10 mouse cellular contexts compared by ENCODE assay signal in the genomic region with DNA sequence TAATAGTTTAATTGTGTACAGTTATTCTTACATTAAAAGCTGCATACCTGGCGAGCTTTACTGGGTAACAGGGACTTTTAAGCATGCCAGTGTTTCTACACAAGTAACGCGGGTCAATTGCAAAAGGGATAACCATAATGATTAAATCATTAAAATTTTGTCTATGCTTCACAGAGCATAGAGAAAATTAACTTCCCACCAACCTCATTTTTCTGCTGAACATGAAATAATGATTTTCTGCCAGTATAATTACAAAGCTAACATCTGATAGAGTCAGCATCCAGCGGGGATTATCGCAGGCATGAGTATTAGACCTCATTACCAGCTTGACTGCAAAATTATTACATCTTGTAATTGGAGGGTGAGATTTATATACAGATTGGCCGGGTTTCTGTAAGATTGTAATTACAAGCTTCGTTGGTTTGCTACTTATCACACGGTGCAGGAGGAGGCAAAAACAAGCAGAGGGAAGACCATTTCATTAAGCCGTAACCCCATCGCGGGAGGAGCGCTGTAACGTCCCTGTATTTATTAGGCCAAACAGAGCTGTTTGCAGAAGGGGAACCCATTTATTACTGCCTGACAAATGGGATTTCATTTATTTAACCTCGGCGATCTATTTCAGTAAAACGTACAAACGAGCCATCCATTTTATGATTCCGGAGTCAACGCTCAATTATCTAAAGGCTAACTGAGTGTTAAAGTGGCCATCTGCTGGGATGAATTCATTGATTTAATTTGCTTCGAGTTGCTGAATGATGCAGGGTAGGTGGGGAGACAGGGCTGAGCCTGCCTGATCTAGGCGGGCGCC.
DNase-seq lines count a peak whose midpoint lies in the region; ATAC-seq and TF ChIP-seq lines count a peak whose summit lies in the region.
"Had no signal": no experiment of that assay in that cellular context is flagged by ENCODE, and none has a peak within 500 bp of the region (broad histone marks: within the 10 kb centered on the region; RNA-seq: fewer than 3 reads in every experiment).

No protein-coding gene starts in this region.

- peak overlapping the region; percentile 38; the same call in 1 of the 2 replicates for H3K9ac ChIP-seq in hindbrain, embryonic 16.5 days (ENCODE audit: low read depth, low read length)
- H3K9ac ChIP-seq in neural tube, embryonic 12.5 days = no peak overlapping the region
- no peak overlapping the region for H3K9ac ChIP-seq in liver, embryonic 11.5 days (ENCODE audit: low read depth, low read length)

- TF ChIP-seq CTCF in layer of hippocampus, adult 2 months (conservative IDR thresholded peaks at IDR 0.05) = no peak

- H3K36me3 ChIP-seq in hindbrain, embryonic 16.5 days (ENCODE audit: control insufficient read depth, insufficient read depth, low read length) = no peaks in the 10 kb centered on the region
- H3K36me3 ChIP-seq in neural tube, embryonic 12.5 days = no peaks in the 10 kb centered on the region
- H3K36me3 ChIP-seq in liver, embryonic 11.5 days (ENCODE audit: control insufficient read depth, insufficient read depth, low read length) = no peaks in the 10 kb centered on the region

- H3K4me2 ChIP-seq in hindbrain, embryonic 16.5 days (ENCODE audit: low read length) = peak overlapping the region; percentile 58
- H3K4me2 ChIP-seq in neural tube, embryonic 12.5 days (replicated peaks) = peak overlapping the region; percentile 48
- H3K4me2 ChIP-seq in liver, embryonic 11.5 days = no peak overlapping the region

- peaks cover 8% of the 10 kb centered on the region for H3K4me1 ChIP-seq in hindbrain, embryonic 16.5 days (ENCODE audit: control insufficient read depth, insufficient read depth, low read depth, low read length)
- peaks cover 10% of the 10 kb centered on the region; the same call in 1 of the 2 replicates for H3K4me1 ChIP-seq in neural tube, embryonic 12.5 days
- no peaks in the 10 kb centered on the region for H3K4me1 ChIP-seq in liver, embryonic 11.5 days (replicated peaks; ENCODE audit: control insufficient read depth, insufficient read depth, low read length)

- 26% methylated on average over 22 of the region's 22 CpGs for WGBS in hindbrain, embryonic 16.5 days
- 33% methylated on average over 22 of the region's 22 CpGs for WGBS in neural tube, embryonic 12.5 days
- 76% methylated on average over 22 of the region's 22 CpGs for WGBS in liver, embryonic 11.5 days

- peaks cover 4% of the 10 kb centered on the region for H3K27me3 ChIP-seq in hindbrain, embryonic 16.5 days (replicated peaks; ENCODE audit: control insufficient read depth, insufficient read depth, low read length)
- H3K27me3 ChIP-seq in neural tube, embryonic 12.5 days (replicated peaks) = peaks cover 15% of the 10 kb centered on the region
- no peaks in the 10 kb centered on the region for H3K27me3 ChIP-seq in liver, embryonic 11.5 days (replicated peaks; ENCODE audit: control insufficient read depth, insufficient read depth, low read length)

- ATAC-seq in hindbrain, embryonic 16.5 days = peak; percentile 93
- ATAC-seq in neural tube, embryonic 12.5 days (ENCODE audit: low FRiP score, low read depth) = peak; percentile 96
- ATAC-seq in liver, embryonic 11.5 days (replicated peaks; ENCODE audit: low FRiP score) = no peak

- no peak overlapping the region; the same call in 1 of the 2 replicates for H3K27ac ChIP-seq in layer of hippocampus, adult 2 months
- peak overlapping the region; percentile 51; the same call in 1 of the 2 replicates for H3K27ac ChIP-seq in hindbrain, embryonic 16.5 days (ENCODE audit: low read depth, low read length)
- no peak overlapping the region for H3K27ac ChIP-seq in neural tube, embryonic 12.5 days
- no peak overlapping the region for H3K27ac ChIP-seq in liver, embryonic 11.5 days (ENCODE audit: low read depth, low read length)
- H3K27ac ChIP-seq: macrophage had no signal

- DNase-seq in layer of hippocampus, adult 2 months (ENCODE audit: low spot score in 2 of 2) = peak in 1 of 2 experiments; percentile 25
- no peak for DNase-seq in layer of hippocampus, postnatal 36 days
- peak; percentile 43 for DNase-seq in embryo, embryonic 11 days
- no peak for DNase-seq in frontal cortex, postnatal 36 days (ENCODE audit: low spot score in 2 of 2)
- no peak for DNase-seq in liver, embryonic 11.5 days (ENCODE audit: low spot score)
- no peak for DNase-seq in lung, postnatal 25 days (ENCODE audit: low spot score)
- DNase-seq: adrenal gland, postnatal 14 days had no signal

- H3K4me3 ChIP-seq in layer of hippocampus, adult 2 months = peak overlapping the region; percentile 48
- peak overlapping the region; percentile 33 for H3K4me3 ChIP-seq in hindbrain, embryonic 16.5 days (ENCODE audit: low read length)
- H3K4me3 ChIP-seq in neural tube, embryonic 12.5 days = no peak overlapping the region
- no peak overlapping the region for H3K4me3 ChIP-seq in liver, embryonic 11.5 days (ENCODE audit: low read depth, low read length)

- no peaks in the 10 kb centered on the region for H3K9me3 ChIP-seq in hindbrain, embryonic 16.5 days (ENCODE audit: control insufficient read depth, low read length)
- H3K9me3 ChIP-seq in neural tube, embryonic 12.5 days = no peaks in the 10 kb centered on the region
- H3K9me3 ChIP-seq in liver, embryonic 11.5 days (ENCODE audit: control insufficient read depth, low read length) = no peaks in the 10 kb centered on the region

Comparison
In these comparisons a context has a peak if more than half of its experiments do, and no peak if none do; other contexts are left out.
1. H3K4me3 ChIP-seq: peak in layer of hippocampus, adult 2 months (single experiment) and hindbrain, embryonic 16.5 days (single experiment); none in neural tube, embryonic 12.5 days (single experiment) and liver, embryonic 11.5 days (single experiment).